Mouse (Mus musculus) layer of hippocampus, adult 2 months (tissue): ENCODE results near the gene Hlcs. TPM values are rescaled to one million over a fixed set of nuclear protein-coding genes. Genes with fewer than 3 reads are reported as not detected.
A peak's percentile ranks its signal among the peaks of the same experiment; 100 is the strongest.

ENCODE experiments used
- DNase-seq, 2 experiments: peaks; one replicate each; pipeline ENCODE4 v3.0.0; 2022; ENCODE audit warnings: low spot score in 2 of 2
- H3K27ac ChIP-seq: fragments of 200-600 bp; 2 replicates; pipeline ENCODE4 v1.8.1; 2022
- H3K4me3 ChIP-seq: fragments of 200-600 bp; 2 replicates; pipeline ENCODE4 v1.8.1; 2022; ENCODE audit warnings: mild to moderate bottlenecking
- CTCF ChIP-seq: fragments of 200-600 bp; conservative IDR thresholded peaks from 2 replicates; pipeline ENCODE4 v1.8.1; 2022; ENCODE audit warnings: antibody characterized with exemption, mild to moderate bottlenecking, moderate library complexity
- total RNA-seq, 2 experiments: library from RNA; stranded (reverse); gene quantifications; 2 replicates each; pipeline ENCODE4 v1.2.3; 2021

Hlcs gene
- total RNA-seq, 2 experiments from 2014 or later: 14.0 to 15.2 TPM

- no peak for TF ChIP-seq CTCF
- Histone ChIP-seq H3K4me3 (no peak overlapping the region), H3K27ac (no peak overlapping the region)
- no peak for DNase-seq
Measured at GRCm38 (mm10) chr16:94246058-94246784, 67.2 kb downstream of the Hlcs start.

- no peak overlapping the region for H3K4me3 ChIP-seq
- TF ChIP-seq CTCF: no peak
- DNase-seq: no peak
- no peak overlapping the region for H3K27ac ChIP-seq
Measured at GRCm38 (mm10) chr16:94241126-94241525, 72.2 kb downstream of the Hlcs start.

GRCm38 (mm10) chr16:94240190-94240589 lies 73.2 kb downstream of the Hlcs start:
- TF ChIP-seq CTCF: no peak
- H3K4me3 ChIP-seq: no peak overlapping the region
- DNase-seq: no peak
- H3K27ac ChIP-seq: no peak overlapping the region

GRCm38 (mm10) chr16:94239567-94239966 lies 73.8 kb downstream of the Hlcs start:
- DNase-seq: no peak
- no peak overlapping the region for H3K27ac ChIP-seq
- H3K4me3 ChIP-seq: no peak overlapping the region
- TF ChIP-seq CTCF: no peak

GRCm38 (mm10) chr16:94239146-94239545 lies 74.2 kb downstream of the Hlcs start:
- TF ChIP-seq CTCF: no peak
- no peak for DNase-seq
- no peak overlapping the region for H3K27ac ChIP-seq
- H3K4me3 ChIP-seq: no peak overlapping the region

GRCm38 (mm10) chr16:94237130-94237484 lies 76.3 kb downstream of the Hlcs start:
- TF ChIP-seq CTCF: no peak
- Histone ChIP-seq H3K4me3 (peak overlapping the region; percentile 28), H3K27ac (no peak overlapping the region)
- DNase-seq: no peak

- Histone ChIP-seq H3K27ac (no peak overlapping the region), H3K4me3 (peak overlapping the region; percentile 28)
- no peak for TF ChIP-seq CTCF
- DNase-seq: peak in 1 of 2 experiments; percentile 72
Measured at GRCm38 (mm10) chr16:94236226-94237129, 76.9 kb downstream of the Hlcs start.

GRCm38 (mm10) chr16:94235718-94236117 lies 77.7 kb downstream of the Hlcs start:
- Histone ChIP-seq H3K27ac (no peak overlapping the region), H3K4me3 (no peak overlapping the region)
- TF ChIP-seq CTCF: no peak
- no peak for DNase-seq

GRCm38 (mm10) chr16:94234202-94234601 lies 79.2 kb downstream of the Hlcs start:
- no peak for TF ChIP-seq CTCF
- Histone ChIP-seq H3K4me3 (no peak overlapping the region), H3K27ac (no peak overlapping the region)
- no peak for DNase-seq

- no peak overlapping the region for H3K4me3 ChIP-seq
- no peak for DNase-seq
- no peak for TF ChIP-seq CTCF
- H3K27ac ChIP-seq: no peak overlapping the region
Measured at GRCm38 (mm10) chr16:94230909-94231575, 82.3 kb downstream of the Hlcs start.

- TF ChIP-seq CTCF: no peak
- no peak for DNase-seq
- no peak overlapping the region for H3K4me3 ChIP-seq
- H3K27ac ChIP-seq: no peak overlapping the region
Measured at GRCm38 (mm10) chr16:94230499-94230898, 82.9 kb downstream of the Hlcs start.

- DNase-seq: no peak
- peak; percentile 35 for TF ChIP-seq CTCF
- H3K4me3 ChIP-seq: no peak overlapping the region
- H3K27ac ChIP-seq: no peak overlapping the region
Measured at GRCm38 (mm10) chr16:94229890-94230289, 83.5 kb downstream of the Hlcs start.
